Comparison of ENCODE assay signal across 26 mouse cellular contexts in the genomic region with DNA sequence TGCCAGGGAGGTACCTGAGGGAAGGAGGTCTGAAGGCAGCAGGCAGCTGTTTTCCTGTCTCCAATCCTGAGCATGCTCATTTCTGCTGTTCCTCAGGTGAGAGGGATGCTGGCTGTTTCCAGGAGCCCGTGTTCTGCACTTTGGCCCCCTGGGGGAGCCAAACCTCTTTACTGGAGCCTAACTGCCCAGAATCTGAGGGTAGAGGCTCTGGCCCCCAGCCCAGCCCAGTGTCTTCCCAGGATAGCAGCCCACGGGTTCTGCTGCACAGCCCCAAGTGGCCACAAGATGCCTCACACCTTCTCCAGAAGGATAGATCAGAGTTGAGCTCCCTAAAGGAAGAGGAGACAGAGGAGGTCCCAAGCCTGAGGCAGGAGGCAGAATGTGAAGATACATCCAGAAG. TPM values are rescaled to one million over a fixed set of nuclear protein-coding genes. Genes with fewer than 3 reads are reported as not detected.
DNase-seq lines count a peak whose midpoint lies in the region; ATAC-seq and TF ChIP-seq lines count a peak whose summit lies in the region.
"Had no signal": no experiment of that assay in that cellular context is flagged by ENCODE, and none has a peak within 500 bp of the region (broad histone marks: within the 10 kb centered on the region; RNA-seq: fewer than 3 reads in every experiment).

No protein-coding gene starts in this region.

- CTCF ChIA-PET in Patski (lab: Charles Lee): interaction anchor here (1.0 to 1.8 kb wide), 2 partner anchors 10 to 32 kb away, joined by 4 to 5 read pairs; no protein-coding TSS in a partner anchor

- POLR2A ChIA-PET in Patski (lab: Charles Lee): interaction anchor here (0.7 kb wide), 1 partner anchor 12 kb away, joined by 3 read pairs; no protein-coding TSS in a partner anchor

- no peaks in the 10 kb centered on the region for H3K27me3 ChIP-seq in intestine, embryonic 14.5 days (replicated peaks; ENCODE audit: control insufficient read depth, insufficient read depth, low read length)
- H3K27me3 ChIP-seq in intestine, embryonic 16.5 days (replicated peaks; ENCODE audit: control insufficient read depth, insufficient read depth, low read length): no peaks in the 10 kb centered on the region
- H3K27me3 ChIP-seq in Patski: no peaks in the 10 kb centered on the region
- H3K27me3 ChIP-seq in midbrain, embryonic 16.5 days (ENCODE audit: control insufficient read depth, insufficient read depth, low read depth, low read length): no peaks in the 10 kb centered on the region
- H3K27me3 ChIP-seq: CH12.LX; embryonic facial prominence, embryonic 13.5 days; heart, embryonic 12.5 days; liver, embryonic 13.5 days; megakaryocyte, embryonic 14.5 days; midbrain, embryonic 15.5 days; neural tube, embryonic 15.5 days had no signal

- TF ChIP-seq CTCF in Patski (IDR thresholded peaks at IDR 0.05): peak; percentile 55

- ATAC-seq in intestine, embryonic 14.5 days (replicated peaks; ENCODE audit: low FRiP score, low TSS enrichment, low read depth): no peak
- no peak for ATAC-seq in intestine, embryonic 16.5 days
- peak; percentile 33 for ATAC-seq in Patski
- ATAC-seq in megakaryocyte-erythroid progenitor cell, adult 5-6 weeks (replicated peaks; ENCODE audit: low FRiP score, low TSS enrichment, poor library complexity, severe bottlenecking): peak; percentile 48; the same call in 1 of the 2 replicates
- no peak for ATAC-seq in midbrain, embryonic 16.5 days
- ATAC-seq: activated CD4-positive, CD25-positive, alpha-beta regulatory T cell, adult 4 months; midbrain, embryonic 15.5 days had no signal

- no peak overlapping the region for H3K4me2 ChIP-seq in intestine, embryonic 14.5 days (ENCODE audit: low read length)
- H3K4me2 ChIP-seq in intestine, embryonic 16.5 days (ENCODE audit: low read depth, low read length): no peak overlapping the region
- no peak overlapping the region for H3K4me2 ChIP-seq in midbrain, embryonic 16.5 days (ENCODE audit: low read length)
- H3K4me2 ChIP-seq: embryonic facial prominence, embryonic 13.5 days; heart, embryonic 12.5 days; hindbrain, embryonic 14.5 days; liver, embryonic 13.5 days; midbrain, embryonic 15.5 days; neural tube, embryonic 15.5 days had no signal

- no peak overlapping the region for H3K9ac ChIP-seq in intestine, embryonic 14.5 days (ENCODE audit: low read length)
- H3K9ac ChIP-seq in intestine, embryonic 16.5 days (ENCODE audit: low read depth, low read length): no peak overlapping the region
- no peak overlapping the region for H3K9ac ChIP-seq in midbrain, embryonic 16.5 days (ENCODE audit: low read depth, low read length)
- H3K9ac ChIP-seq: embryonic facial prominence, embryonic 13.5 days; heart, embryonic 12.5 days; hindbrain, embryonic 14.5 days; liver, embryonic 13.5 days; midbrain, embryonic 15.5 days; neural tube, embryonic 15.5 days had no signal

- H3K9me3 ChIP-seq in intestine, embryonic 14.5 days (ENCODE audit: control insufficient read depth, low read length): no peaks in the 10 kb centered on the region
- no peaks in the 10 kb centered on the region for H3K9me3 ChIP-seq in intestine, embryonic 16.5 days (ENCODE audit: control insufficient read depth, low read length)
- no peaks in the 10 kb centered on the region for H3K9me3 ChIP-seq in midbrain, embryonic 16.5 days (replicated peaks; ENCODE audit: control insufficient read depth, low read length, poor library complexity, severe bottlenecking)
- H3K9me3 ChIP-seq: embryonic facial prominence, embryonic 13.5 days; heart, embryonic 12.5 days; limb, embryonic 10.5 days; liver, embryonic 13.5 days; megakaryocyte, embryonic 14.5 days; midbrain, embryonic 15.5 days; neural tube, embryonic 15.5 days had no signal

- no peak overlapping the region for H3K4me3 ChIP-seq in intestine, embryonic 14.5 days (ENCODE audit: low read depth, low read length)
- H3K4me3 ChIP-seq in intestine, embryonic 16.5 days (ENCODE audit: low read length): no peak overlapping the region
- no peak overlapping the region for H3K4me3 ChIP-seq in midbrain, embryonic 16.5 days (ENCODE audit: low read depth, low read length)
- H3K4me3 ChIP-seq: embryonic facial prominence, embryonic 13.5 days; gastrocnemius, adult 2 months; heart, embryonic 12.5 days; left cerebral cortex, adult 2 months; limb, embryonic 10.5 days; liver, embryonic 13.5 days; megakaryocyte, embryonic 14.5 days; midbrain, embryonic 15.5 days; neural tube, embryonic 15.5 days had no signal

- H3K4me1 ChIP-seq in intestine, embryonic 14.5 days (replicated peaks; ENCODE audit: control insufficient read depth, insufficient read depth, low read length): no peaks in the 10 kb centered on the region
- no peaks in the 10 kb centered on the region for H3K4me1 ChIP-seq in intestine, embryonic 16.5 days (ENCODE audit: control insufficient read depth, insufficient read depth, low read length)
- no peaks in the 10 kb centered on the region for H3K4me1 ChIP-seq in midbrain, embryonic 16.5 days (ENCODE audit: control insufficient read depth, insufficient read depth, low read length)
- H3K4me1 ChIP-seq: embryonic facial prominence, embryonic 13.5 days; limb, embryonic 10.5 days; liver, embryonic 13.5 days; midbrain, embryonic 15.5 days; neural tube, embryonic 15.5 days had no signal

- peak; percentile 49 for DNase-seq in intestine, embryonic 14.5 days (ENCODE audit: low spot score)
- peak; percentile 16 for DNase-seq in retina, postnatal 1 day
- DNase-seq in retina, embryonic 14.5 days (ENCODE audit: low spot score): no peak
- no peak for DNase-seq in Patski (ENCODE audit: low read depth, low spot score)
- DNase-seq: adrenal gland, postnatal 10 days; cerebellum, adult 9-11 months; gastrocnemius, adult 2 months; heart, postnatal 14 days; kidney, adult 18-20 months; kidney, postnatal 14 days; liver, embryonic 13.5 days; lung, postnatal 10 days; thymus, postnatal 14 days had no signal

- in situ Hi-C loops in Patski (cut with MboI; ENCODE audit: low pct_unique_long_range_greater_than_20kb): loop anchor here (25.0 kb wide), 2 partner anchors 310 to 1085 kb away; partner anchors contain the start of genes Nxph2 and Tbpl2

- 12% methylated on average over 2 of the region's 2 CpGs for WGBS in intestine, embryonic 14.5 days
- WGBS in intestine, embryonic 16.5 days: 20% methylated on average over 2 of the region's 2 CpGs
- 30% methylated on average over 2 of the region's 2 CpGs for WGBS in midbrain, embryonic 16.5 days

- H3K27ac ChIP-seq in intestine, embryonic 14.5 days (ENCODE audit: low read depth): no peak overlapping the region
- H3K27ac ChIP-seq in intestine, embryonic 16.5 days (ENCODE audit: low read length): no peak overlapping the region
- H3K27ac ChIP-seq in midbrain, embryonic 16.5 days (ENCODE audit: low read length): no peak overlapping the region
- H3K27ac ChIP-seq: embryonic facial prominence, embryonic 13.5 days; gastrocnemius, adult 2 months; hindbrain, embryonic 14.5 days; left cerebral cortex, adult 2 months; limb, embryonic 10.5 days; liver, embryonic 13.5 days; midbrain, embryonic 15.5 days; neural tube, embryonic 15.5 days had no signal

- H3K36me3 ChIP-seq in intestine, embryonic 14.5 days (ENCODE audit: control insufficient read depth, insufficient read depth, low read length): no peaks in the 10 kb centered on the region
- H3K36me3 ChIP-seq in intestine, embryonic 16.5 days (ENCODE audit: control insufficient read depth, insufficient read depth, low read length): no peaks in the 10 kb centered on the region; the same call in 1 of the 2 replicates
- H3K36me3 ChIP-seq in midbrain, embryonic 16.5 days (ENCODE audit: control insufficient read depth, insufficient read depth, low read length): no peaks in the 10 kb centered on the region
- H3K36me3 ChIP-seq: embryonic facial prominence, embryonic 13.5 days; heart, embryonic 12.5 days; limb, embryonic 10.5 days; midbrain, embryonic 15.5 days; neural tube, embryonic 15.5 days had no signal

RNA-seq across cellular contexts. Expression of gene Psd4, which starts 29.7 kb away (rescaled TPM):
- polyA plus RNA-seq in intestine, embryonic 14.5 days (2014; fragmentation: Nextera tagmentation; extraction: Ambion mirVana): 4.5 and 7.0 TPM in 2 replicates
- polyA plus RNA-seq in intestine, embryonic 16.5 days (2015; fragmentation: Nextera tagmentation; extraction: Ambion mirVana): 6.1 and 7.2 TPM in 2 replicates
- 0.08 TPM for polyA plus RNA-seq in Patski (2021)
- 43.9 and 50.2 TPM in 2 replicates for total RNA-seq in megakaryocyte-erythroid progenitor cell, adult 5-6 weeks (2014; fragmentation: Nextera tagmentation)
- 32.4 and 38.5 TPM in 2 replicates for total RNA-seq in megakaryocyte-erythroid progenitor cell, adult 5-6 weeks (2017)
- polyA plus RNA-seq in midbrain, embryonic 16.5 days (2015; fragmentation: Nextera tagmentation; extraction: Ambion mirVana): 0.36 and 0.68 TPM in 2 replicates

Comparison
In these comparisons a context has a peak if more than half of its experiments do, and no peak if none do; other contexts are left out.
1. DNase-seq: peak in intestine, embryonic 14.5 days (single experiment) and retina, postnatal 1 day (single experiment); none in retina, embryonic 14.5 days (single experiment) and Patski (single experiment).
2. ATAC-seq: peak in Patski (single experiment) and megakaryocyte-erythroid progenitor cell, adult 5-6 weeks (single experiment); none in intestine, embryonic 14.5 days (single experiment), intestine, embryonic 16.5 days (single experiment) and midbrain, embryonic 16.5 days (single experiment).